ENCODE assay signal across 18 mouse cellular contexts in the genomic region with DNA sequence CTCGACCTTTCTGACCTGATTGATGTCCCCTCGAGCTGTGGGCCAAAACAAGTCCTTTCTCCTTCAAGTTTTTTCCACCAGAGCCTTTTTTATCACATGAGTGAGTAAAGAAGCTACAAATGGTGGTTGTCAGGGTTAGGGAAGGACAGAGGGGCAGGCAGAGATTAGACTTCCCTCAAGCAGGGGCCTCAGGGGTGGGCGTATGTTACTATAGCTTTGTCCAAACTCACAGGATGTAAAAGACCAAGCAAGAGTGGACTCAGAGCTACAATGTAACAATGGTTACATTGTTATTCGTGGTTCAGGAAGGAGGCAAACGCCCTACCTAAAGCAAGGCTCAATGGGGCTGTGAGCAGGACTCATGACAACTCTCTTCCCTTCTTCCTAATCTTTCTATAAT. TPM values are rescaled to one million over a fixed set of nuclear protein-coding genes. Genes with fewer than 3 reads are reported as not detected.
DNase-seq lines count a peak whose midpoint lies in the region; ATAC-seq and TF ChIP-seq lines count a peak whose summit lies in the region.
"Had no signal": no experiment of that assay in that cellular context is flagged by ENCODE, and none has a peak within 500 bp of the region (broad histone marks: within the 10 kb centered on the region; RNA-seq: fewer than 3 reads in every experiment).

No protein-coding gene starts in this region.

- H3K36me3 ChIP-seq in heart, embryonic 10.5 days, result no peaks in the 10 kb centered on the region
- H3K36me3 ChIP-seq in heart, embryonic 12.5 days, result no peaks in the 10 kb centered on the region
- H3K36me3 ChIP-seq in lung, postnatal 0 days (ENCODE audit: insufficient read depth, low read length), result no peaks in the 10 kb centered on the region
- H3K36me3 ChIP-seq in ES-E14 (ENCODE audit: control insufficient read depth, insufficient read depth, low read length, poor library complexity, severe bottlenecking), result no peaks in the 10 kb centered on the region
- H3K36me3 ChIP-seq: embryonic facial prominence, embryonic 10.5 days; heart, embryonic 15.5 days had no signal

- H3K27me3 ChIP-seq in heart, embryonic 10.5 days (ENCODE audit: insufficient read depth, poor library complexity, severe bottlenecking), result no peaks in the 10 kb centered on the region
- no peaks in the 10 kb centered on the region for H3K27me3 ChIP-seq in heart, embryonic 12.5 days (replicated peaks)
- no peaks in the 10 kb centered on the region for H3K27me3 ChIP-seq in lung, postnatal 0 days (replicated peaks; ENCODE audit: insufficient read depth, low read length)
- H3K27me3 ChIP-seq: heart, embryonic 15.5 days; Patski had no signal

- no peak for DNase-seq in heart, embryonic 10.5 days (ENCODE audit: low spot score)
- peak; percentile 39 for DNase-seq in lung, postnatal 0 days (ENCODE audit: low spot score)
- no peak for DNase-seq in lung, adult 18-20 months
- peak; percentile 55 for DNase-seq in ES-E14 (ENCODE audit: low read depth, low spot score)
- DNase-seq in layer of hippocampus, adult 18-20 months (ENCODE audit: low spot score in 2 of 2), result no peak
- no peak for DNase-seq in spleen, adult 12 weeks (ENCODE audit: low spot score)
- DNase-seq: adrenal gland, adult 8-10 months; adrenal gland, postnatal 36 days; cerebellum, adult 2 months; cerebellum, postnatal 10 days; heart, postnatal 14 days had no signal

- H3K4me1 ChIP-seq in heart, embryonic 10.5 days, result peaks cover 51% of the 10 kb centered on the region
- peaks cover 37% of the 10 kb centered on the region for H3K4me1 ChIP-seq in heart, embryonic 12.5 days (replicated peaks)
- peaks cover 15% of the 10 kb centered on the region; the same call in 1 of the 2 replicates for H3K4me1 ChIP-seq in lung, postnatal 0 days (ENCODE audit: insufficient read depth, low read depth, low read length)
- H3K4me1 ChIP-seq in ES-E14 (ENCODE audit: control insufficient read depth in 2 of 2, insufficient read depth in 2 of 2, low read length in 2 of 2, poor library complexity in 1 of 2), result peaks cover 0 to 17% of the 10 kb centered on the region in 2 experiments; a peak in 1 of 4 replicates

- peak; percentile 59; the same call in 1 of the 2 replicates for TF ChIP-seq EP300 in lung, postnatal 0 days (IDR thresholded peaks at IDR 0.05)

- H3K27ac ChIP-seq in heart, embryonic 10.5 days, result 0 out of 2 replicates have a peak overlapping the region, but pooled peaks have one; percentile 10
- no peak overlapping the region for H3K27ac ChIP-seq in heart, embryonic 12.5 days (ENCODE audit: poor library complexity, severe bottlenecking)
- H3K27ac ChIP-seq in lung, postnatal 0 days (ENCODE audit: low read length), result peak overlapping the region; percentile 81; the same call in 1 of the 2 replicates
- no peak overlapping the region for H3K27ac ChIP-seq in ES-E14 (ENCODE audit: insufficient read depth, low read depth, low read length, poor library complexity, severe bottlenecking)
- H3K27ac ChIP-seq: embryonic facial prominence, embryonic 10.5 days; heart, embryonic 15.5 days; hindbrain, embryonic 14.5 days had no signal

- H3K4me3 ChIP-seq in heart, embryonic 10.5 days, result no peak overlapping the region
- no peak overlapping the region for H3K4me3 ChIP-seq in heart, embryonic 12.5 days
- H3K4me3 ChIP-seq in lung, postnatal 0 days (ENCODE audit: low read depth, low read length), result no peak overlapping the region
- H3K4me3 ChIP-seq in ES-E14 (ENCODE audit: insufficient read depth in 1 of 2, low read depth in 1 of 2, low read length in 2 of 2, poor library complexity in 1 of 2, severe bottlenecking in 1 of 2), result no peak overlapping the region
- H3K4me3 ChIP-seq: embryonic facial prominence, embryonic 10.5 days; heart, embryonic 15.5 days had no signal

- no peak for ATAC-seq in heart, embryonic 12.5 days (ENCODE audit: insufficient number of reproducible peaks, low FRiP score)
- ATAC-seq in lung, postnatal 0 days, result no peak
- ATAC-seq: forebrain, embryonic 14.5 days; intestine, postnatal 0 days; Patski had no signal

- no peak overlapping the region for H3K9ac ChIP-seq in heart, embryonic 12.5 days
- H3K9ac ChIP-seq in lung, postnatal 0 days (replicated peaks; ENCODE audit: low read depth), result no peak overlapping the region
- no peak overlapping the region for H3K9ac ChIP-seq in ES-E14 (ENCODE audit: insufficient read depth, low read depth, low read length, poor library complexity, severe bottlenecking)
- H3K9ac ChIP-seq: heart, embryonic 15.5 days; hindbrain, embryonic 14.5 days had no signal

- H3K9me3 ChIP-seq in heart, embryonic 10.5 days, result no peaks in the 10 kb centered on the region
- H3K9me3 ChIP-seq in heart, embryonic 12.5 days (replicated peaks), result no peaks in the 10 kb centered on the region
- no peaks in the 10 kb centered on the region for H3K9me3 ChIP-seq in lung, postnatal 0 days (ENCODE audit: low read length)
- H3K9me3 ChIP-seq in ES-E14 (ENCODE audit: control insufficient read depth, insufficient read depth, low read depth, low read length), result no peaks in the 10 kb centered on the region
- H3K9me3 ChIP-seq: embryonic facial prominence, embryonic 10.5 days; heart, embryonic 15.5 days had no signal

- no peak for TF ChIP-seq CTCF in lung, postnatal 0 days (IDR thresholded peaks at IDR 0.05)

- no peak overlapping the region for H3K4me2 ChIP-seq in heart, embryonic 12.5 days
- no peak overlapping the region for H3K4me2 ChIP-seq in lung, postnatal 0 days (replicated peaks; ENCODE audit: low read depth, low read length)
- H3K4me2 ChIP-seq: heart, embryonic 15.5 days; hindbrain, embryonic 14.5 days had no signal

- 48% methylated on average over 5 of the region's 5 CpGs for whole genome bisulfite sequencing in heart, embryonic 10.5 days
- 46% methylated on average over 5 of the region's 5 CpGs for WGBS in heart, embryonic 12.5 days
- 44% methylated on average over 5 of the region's 5 CpGs for WGBS in lung, postnatal 0 days

- in situ Hi-C loops in ES-E14 (cut with MboI; ENCODE audit: low sequenced_read_pairs in 2 of 2, unreplicated experiment in 2 of 2), result no loop called here

TF ChIP-seq in ES-E14, 5 proteins besides CTCF, POLR2A, EP300 and RAD21:
- no peak for TF ChIP-seq ZC3H11A (IDR thresholded peaks at IDR 0.05; ENCODE audit: borderline replicate concordance, low read depth, low read length)
- TF ChIP-seq MAFK (IDR thresholded peaks at IDR 0.05; ENCODE audit: insufficient read depth, low read depth, low read length), result no peak
- TF ChIP-seq CHD2 (IDR thresholded peaks at IDR 0.05; ENCODE audit: low read depth, low read length), result no peak
- TF ChIP-seq HCFC1 (IDR thresholded peaks at IDR 0.05; ENCODE audit: borderline replicate concordance, insufficient read depth, low read length), result no peak
- no peak for TF ChIP-seq ZNF384 (IDR thresholded peaks at IDR 0.05; ENCODE audit: low read depth, low read length)

RNA-seq across cellular contexts. Expression of gene Sik1, which starts 43.3 kb away (rescaled TPM):
- polyA plus RNA-seq in heart, embryonic 10.5 days (2016; fragmentation: Nextera tagmentation; extraction: Ambion mirVana), result 20.9 and 22.0 TPM in 2 replicates
- polyA plus RNA-seq in heart, embryonic 12.5 days (2016; fragmentation: Nextera tagmentation; extraction: Ambion mirVana), result 23.3 and 24.3 TPM in 2 replicates
- 29.5 and 35.9 TPM in 2 replicates for polyA plus RNA-seq in lung, postnatal 0 days (2015; fragmentation: Nextera tagmentation; extraction: Ambion mirVana)
- total RNA-seq in ES-E14 (2012; rRNA removed), result 35.0 and 41.2 TPM in 2 replicates
- total RNA-seq in layer of hippocampus, adult 18-20 months (2021), result 10 to 100 TPM; 17.0 to 20.1 TPM

Comparison
In these comparisons a context has a peak if more than half of its experiments do, and no peak if none do; other contexts are left out.
1. DNase-seq: peak in lung, postnatal 0 days (single experiment) and ES-E14 (single experiment); none in heart, embryonic 10.5 days (single experiment), lung, adult 18-20 months (0 of 2), layer of hippocampus, adult 18-20 months (0 of 2) and spleen, adult 12 weeks (single experiment).
2. H3K27ac ChIP-seq: peak in heart, embryonic 10.5 days (single experiment) and lung, postnatal 0 days (single experiment); none in heart, embryonic 12.5 days (single experiment) and ES-E14 (single experiment).